Mouse (Mus musculus): Measurements from ENCODE around the gene Pilrb1. TPM values are rescaled to one million over a fixed set of nuclear protein-coding genes. Genes with fewer than 3 reads are reported as not detected.

The Pilrb1 gene
- polyA plus RNA-seq, 1 experiment from 2014 or later: not detected

DNA sequence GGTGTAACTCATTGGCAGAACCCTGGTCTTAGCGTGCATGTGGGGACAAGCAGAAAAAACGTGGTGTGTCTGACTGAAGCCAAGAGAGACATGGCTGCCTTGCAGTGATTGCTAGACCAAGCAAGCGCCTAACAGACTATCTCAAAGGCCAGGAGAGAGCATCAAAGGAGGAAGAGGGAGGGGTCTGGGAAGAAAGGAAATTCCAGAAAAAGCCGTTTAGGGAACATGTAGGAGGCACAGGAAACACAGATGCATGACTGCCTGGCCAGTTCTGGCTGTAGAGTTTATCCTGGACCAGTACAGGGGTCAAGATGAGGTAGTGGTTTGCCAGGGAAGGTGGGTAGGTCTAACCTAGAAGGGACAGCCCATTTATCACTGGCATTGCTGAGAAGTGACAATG, 24.4 kb downstream of the Pilrb1 start:
- WGBS: 69% methylated on average over 4 of the region's 4 CpGs
- ATAC-seq (ENCODE audit: low FRiP score): no peak
- no peaks in the 10 kb centered on the region for H3K36me3 ChIP-seq (replicated peaks; ENCODE audit: control insufficient read depth, insufficient read depth)

GRCm38 (mm10) chr5:137831506-137831905, 26.4 kb downstream of the Pilrb1 start:
- Histone ChIP-seq H3K27ac (no peak overlapping the region), H3K4me3 (replicated peaks; ENCODE audit: low read length) (no peak overlapping the region), H3K4me1 (replicated peaks; ENCODE audit: control insufficient read depth, insufficient read depth, low read length) (no peaks in the 10 kb centered on the region), H3K4me2 (replicated peaks) (no peak overlapping the region), H3K27me3 (ENCODE audit: control insufficient read depth, insufficient read depth, low read length) (no peaks in the 10 kb centered on the region), H3K36me3 (replicated peaks; ENCODE audit: control insufficient read depth, insufficient read depth) (no peaks in the 10 kb centered on the region), H3K9me3 (ENCODE audit: control insufficient read depth, low read length) (no peaks in the 10 kb centered on the region), H3K9ac (no peak overlapping the region)
- ATAC-seq (ENCODE audit: low FRiP score) (no peak), DNase-seq (ENCODE audit: low spot score) (no peak)
- 81% methylated on average over 6 of the region's 6 CpGs for WGBS

More for the DNA sequence above, 24.4 kb downstream of the Pilrb1 start:
- no peak overlapping the region for H3K4me3 ChIP-seq (replicated peaks; ENCODE audit: low read length)
- H3K27me3 ChIP-seq (ENCODE audit: control insufficient read depth, insufficient read depth, low read length): no peaks in the 10 kb centered on the region
- H3K9ac ChIP-seq: no peak overlapping the region
- no peak overlapping the region for H3K4me2 ChIP-seq (replicated peaks)
- H3K9me3 ChIP-seq (ENCODE audit: control insufficient read depth, low read length): no peaks in the 10 kb centered on the region
- no peak for DNase-seq (ENCODE audit: low spot score)
- no peak overlapping the region for H3K27ac ChIP-seq
- no peaks in the 10 kb centered on the region for H3K4me1 ChIP-seq (replicated peaks; ENCODE audit: control insufficient read depth, insufficient read depth, low read length)

GRCm38 (mm10) chr5:137831106-137831505, 26.8 kb downstream of the Pilrb1 start:
- no peaks in the 10 kb centered on the region for H3K9me3 ChIP-seq (ENCODE audit: control insufficient read depth, low read length)
- 89% methylated on average over 4 of the region's 4 CpGs for WGBS
- H3K4me2 ChIP-seq (replicated peaks): no peak overlapping the region
- ATAC-seq (ENCODE audit: low FRiP score) (no peak), DNase-seq (ENCODE audit: low spot score) (no peak)
- H3K4me1 ChIP-seq (replicated peaks; ENCODE audit: control insufficient read depth, insufficient read depth, low read length): no peaks in the 10 kb centered on the region
- H3K36me3 ChIP-seq (replicated peaks; ENCODE audit: control insufficient read depth, insufficient read depth): no peaks in the 10 kb centered on the region
- no peak overlapping the region for H3K4me3 ChIP-seq (replicated peaks; ENCODE audit: low read length)
- H3K9ac ChIP-seq: no peak overlapping the region
- H3K27me3 ChIP-seq (ENCODE audit: control insufficient read depth, insufficient read depth, low read length): no peaks in the 10 kb centered on the region
- H3K27ac ChIP-seq: no peak overlapping the region

GRCm38 (mm10) chr5:137830238-137830637, 27.7 kb downstream of the Pilrb1 start:
- Histone ChIP-seq H3K4me3 (replicated peaks; ENCODE audit: low read length) (no peak overlapping the region), H3K36me3 (replicated peaks; ENCODE audit: control insufficient read depth, insufficient read depth) (no peaks in the 10 kb centered on the region), H3K4me1 (replicated peaks; ENCODE audit: control insufficient read depth, insufficient read depth, low read length) (no peaks in the 10 kb centered on the region), H3K9ac (no peak overlapping the region), H3K27me3 (ENCODE audit: control insufficient read depth, insufficient read depth, low read length) (no peaks in the 10 kb centered on the region), H3K4me2 (replicated peaks) (no peak overlapping the region), H3K9me3 (ENCODE audit: control insufficient read depth, low read length) (no peaks in the 10 kb centered on the region), H3K27ac (no peak overlapping the region)
- 83% methylated on average over 7 of the region's 7 CpGs for WGBS
- ATAC-seq (ENCODE audit: low FRiP score): no peak
- DNase-seq (ENCODE audit: low spot score): no peak

- H3K4me2 ChIP-seq (replicated peaks): no peak overlapping the region
- 87% methylated on average over 6 of the region's 6 CpGs for WGBS
- no peak for DNase-seq (ENCODE audit: low spot score)
Observed at GRCm38 (mm10) chr5:137828694-137829093, 29.2 kb downstream of the Pilrb1 start.

GRCm38 (mm10) chr5:137826421-137826820, 31.5 kb downstream of the Pilrb1 start:
- Histone ChIP-seq H3K9me3 (ENCODE audit: control insufficient read depth, low read length) (no peaks in the 10 kb centered on the region), H3K4me1 (replicated peaks; ENCODE audit: control insufficient read depth, insufficient read depth, low read length) (no peaks in the 10 kb centered on the region), H3K4me2 (replicated peaks) (no peak overlapping the region), H3K27ac (no peak overlapping the region), H3K27me3 (ENCODE audit: control insufficient read depth, insufficient read depth, low read length) (no peaks in the 10 kb centered on the region), H3K4me3 (replicated peaks; ENCODE audit: low read length) (no peak overlapping the region), H3K9ac (no peak overlapping the region), H3K36me3 (replicated peaks; ENCODE audit: control insufficient read depth, insufficient read depth) (no peaks in the 10 kb centered on the region)
- no peak for DNase-seq (ENCODE audit: low spot score)
- ATAC-seq (ENCODE audit: low FRiP score): no peak
- 76% methylated on average over 7 of the region's 7 CpGs for WGBS

More at GRCm38 (mm10) chr5:137828694-137829093, 29.2 kb downstream of the Pilrb1 start:
- no peak overlapping the region for H3K4me3 ChIP-seq (replicated peaks; ENCODE audit: low read length)
- H3K27ac ChIP-seq: no peak overlapping the region
- H3K4me1 ChIP-seq (replicated peaks; ENCODE audit: control insufficient read depth, insufficient read depth, low read length): no peaks in the 10 kb centered on the region
- no peaks in the 10 kb centered on the region for H3K27me3 ChIP-seq (ENCODE audit: control insufficient read depth, insufficient read depth, low read length)
- no peaks in the 10 kb centered on the region for H3K36me3 ChIP-seq (replicated peaks; ENCODE audit: control insufficient read depth, insufficient read depth)
- no peaks in the 10 kb centered on the region for H3K9me3 ChIP-seq (ENCODE audit: control insufficient read depth, low read length)
- ATAC-seq (ENCODE audit: low FRiP score): no peak
- no peak overlapping the region for H3K9ac ChIP-seq

GRCm38 (mm10) chr5:137825971-137826370, 31.9 kb downstream of the Pilrb1 start:
- Histone ChIP-seq H3K4me2 (replicated peaks) (no peak overlapping the region), H3K36me3 (replicated peaks; ENCODE audit: control insufficient read depth, insufficient read depth) (no peaks in the 10 kb centered on the region), H3K27ac (no peak overlapping the region), H3K27me3 (ENCODE audit: control insufficient read depth, insufficient read depth, low read length) (no peaks in the 10 kb centered on the region), H3K4me3 (replicated peaks; ENCODE audit: low read length) (no peak overlapping the region), H3K4me1 (replicated peaks; ENCODE audit: control insufficient read depth, insufficient read depth, low read length) (no peaks in the 10 kb centered on the region), H3K9me3 (ENCODE audit: control insufficient read depth, low read length) (no peaks in the 10 kb centered on the region), H3K9ac (no peak overlapping the region)
- no peak for DNase-seq (ENCODE audit: low spot score)
- 91% methylated on average over 2 of the region's 2 CpGs for WGBS
- ATAC-seq (ENCODE audit: low FRiP score): no peak

GRCm38 (mm10) chr5:137825030-137825429, 32.9 kb downstream of the Pilrb1 start:
- no peaks in the 10 kb centered on the region for H3K4me1 ChIP-seq (replicated peaks; ENCODE audit: control insufficient read depth, insufficient read depth, low read length)
- no peaks in the 10 kb centered on the region for H3K9me3 ChIP-seq (ENCODE audit: control insufficient read depth, low read length)
- H3K4me2 ChIP-seq (replicated peaks): no peak overlapping the region
- H3K36me3 ChIP-seq (replicated peaks; ENCODE audit: control insufficient read depth, insufficient read depth): no peaks in the 10 kb centered on the region
- no peak overlapping the region for H3K9ac ChIP-seq
- no peak overlapping the region for H3K4me3 ChIP-seq (replicated peaks; ENCODE audit: low read length)
- ATAC-seq (ENCODE audit: low FRiP score) (no peak), DNase-seq (ENCODE audit: low spot score) (no peak)
- 95% methylated on average over 3 of the region's 3 CpGs for WGBS
- H3K27me3 ChIP-seq (ENCODE audit: control insufficient read depth, insufficient read depth, low read length): no peaks in the 10 kb centered on the region
- H3K27ac ChIP-seq: no peak overlapping the region

GRCm38 (mm10) chr5:137823455-137824045, 34.4 kb downstream of the Pilrb1 start:
- Histone ChIP-seq H3K4me2 (replicated peaks) (no peak overlapping the region), H3K27ac (no peak overlapping the region), H3K27me3 (ENCODE audit: control insufficient read depth, insufficient read depth, low read length) (no peaks in the 10 kb centered on the region), H3K4me3 (replicated peaks; ENCODE audit: low read length) (no peak overlapping the region), H3K4me1 (replicated peaks; ENCODE audit: control insufficient read depth, insufficient read depth, low read length) (no peaks in the 10 kb centered on the region), H3K36me3 (replicated peaks; ENCODE audit: control insufficient read depth, insufficient read depth) (no peaks in the 10 kb centered on the region), H3K9ac (no peak overlapping the region), H3K9me3 (ENCODE audit: control insufficient read depth, low read length) (no peaks in the 10 kb centered on the region)
- DNase-seq (ENCODE audit: low spot score) (no peak), ATAC-seq (ENCODE audit: low FRiP score) (no peak)
- WGBS: 91% methylated on average over 6 of the region's 6 CpGs

DNA sequence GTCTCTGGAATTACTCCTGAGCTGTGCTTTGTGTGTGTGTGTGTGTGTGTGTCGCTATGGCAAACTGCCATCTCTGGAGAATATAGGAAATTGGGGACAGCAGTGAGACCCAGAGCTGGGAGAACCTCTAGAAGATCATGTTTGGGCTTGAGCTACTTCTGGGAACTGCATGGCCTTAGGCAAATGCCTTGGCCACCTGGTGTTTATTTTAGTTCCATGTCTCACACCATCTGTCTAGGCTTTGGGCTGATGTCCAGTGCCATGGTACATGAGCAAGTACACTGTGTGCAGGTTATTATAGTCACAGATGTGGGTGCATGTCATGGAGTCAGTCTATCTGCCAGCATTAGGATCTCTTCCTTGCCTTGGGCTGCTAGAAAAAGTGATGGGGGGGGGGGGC, 35.3 kb downstream of the Pilrb1 start:
- ATAC-seq (ENCODE audit: low FRiP score) (no peak), DNase-seq (ENCODE audit: low spot score) (no peak)
- 76% methylated on average over 1 of the region's 1 CpGs for WGBS
- Histone ChIP-seq H3K9ac (no peak overlapping the region), H3K4me3 (replicated peaks; ENCODE audit: low read length) (no peak overlapping the region), H3K36me3 (replicated peaks; ENCODE audit: control insufficient read depth, insufficient read depth) (no peaks in the 10 kb centered on the region), H3K27me3 (ENCODE audit: control insufficient read depth, insufficient read depth, low read length) (no peaks in the 10 kb centered on the region), H3K4me2 (replicated peaks) (no peak overlapping the region), H3K27ac (no peak overlapping the region), H3K4me1 (replicated peaks; ENCODE audit: control insufficient read depth, insufficient read depth, low read length) (no peaks in the 10 kb centered on the region), H3K9me3 (ENCODE audit: control insufficient read depth, low read length) (no peaks in the 10 kb centered on the region)

Measured in hindbrain, embryonic 14.5 days (tissue).